Mouse (Mus musculus) lung, embryonic 15.5 days (tissue): ENCODE results near the gene Ttn. TPM values are rescaled to one million over a fixed set of nuclear protein-coding genes. Genes with fewer than 3 reads are reported as not detected.

ENCODE experiments used
- ATAC-seq: fragments of 200-750 bp; cut with Nextera tagmentation; 2 replicates; pipeline ENCODE4 v1.8.0; 2017; ENCODE audit warnings: moderate number of reproducible peaks, borderline replicate concordance; ENCODE audit not compliant: low FRiP score, low TSS enrichment; ENCODE audit errors: extremely low read depth
- H3K27ac ChIP-seq: fragments of 300-500 bp; sonication (generic); 2 replicates; pipeline ENCODE4 v1.5.1; 2015; ENCODE audit warnings: moderate library complexity, mild to moderate bottlenecking, inconsistent platforms
- H3K27me3 ChIP-seq: fragments of 300-500 bp; sonication (generic); 2 replicates; pipeline ENCODE4 v1.6.1; 2015; ENCODE audit warnings: inconsistent platforms
- H3K36me3 ChIP-seq: fragments of 300-500 bp; sonication (generic); 2 replicates; pipeline ENCODE4 v1.6.1; 2015; ENCODE audit warnings: inconsistent platforms
- H3K4me1 ChIP-seq: fragments of 300-500 bp; sonication (generic); 2 replicates; pipeline ENCODE4 v1.6.1; 2015; ENCODE audit warnings: inconsistent platforms
- H3K4me2 ChIP-seq: fragments of 300-500 bp; sonication (generic); 2 replicates; pipeline ENCODE4 v1.6.1; 2015; ENCODE audit warnings: inconsistent platforms, mild to moderate bottlenecking, moderate library complexity
- H3K4me3 ChIP-seq: fragments of 300-500 bp; sonication (generic); 2 replicates; pipeline ENCODE4 v1.5.1; 2015; ENCODE audit warnings: mild to moderate bottlenecking, inconsistent platforms
- H3K9ac ChIP-seq: fragments of 300-500 bp; sonication (generic); 2 replicates; pipeline ENCODE4 v1.6.1; 2015; ENCODE audit warnings: inconsistent platforms
- H3K9me3 ChIP-seq: fragments of 300-500 bp; sonication (generic); 2 replicates; pipeline ENCODE4 v1.6.1; 2016; ENCODE audit warnings: inconsistent platforms
- WGBS: fragments of 180-500 bp; shearing (Covaris S2); methylation state at CpG from one replicate; pipeline ENCODE4 v1.1.7; 2015; 5-methylcytosine and 5-hydroxymethylcytosine counted together
- polyA plus RNA-seq: library from polyadenylated mRNA; unstranded; fragments of >200 nt; fragmentation: Nextera tagmentation; extraction: Ambion mirVana; gene quantifications from 2 replicates; pipeline ENCODE4 v1.2.1, GENCODE M21; 2015

Gene Ttn
- polyA plus RNA-seq, 1 experiment from 2014 or later = 21.3 TPM

DNA sequence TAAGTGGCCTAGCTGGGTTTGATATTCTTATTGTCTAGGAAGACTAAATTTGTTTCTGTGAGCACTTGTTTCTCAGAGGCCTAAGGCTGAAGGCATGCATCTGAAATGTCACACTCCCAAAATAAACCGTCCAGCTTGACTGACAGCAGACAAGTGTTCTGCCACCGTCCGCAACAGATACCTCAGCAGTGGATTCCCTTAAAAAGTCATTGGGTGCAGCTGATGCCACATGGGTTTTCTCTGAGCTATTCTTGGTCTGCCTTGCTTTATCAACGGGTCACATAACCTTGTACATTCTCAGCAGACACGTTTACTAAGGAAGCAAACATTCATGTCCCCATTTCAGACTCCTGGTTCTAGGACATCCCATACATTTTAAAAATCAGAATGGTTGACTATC, 630 bp downstream of the Ttn start:
- no peaks in the 10 kb centered on the region for H3K4me1 ChIP-seq
- H3K9me3 ChIP-seq = no peaks in the 10 kb centered on the region
- no peak overlapping the region for H3K27ac ChIP-seq
- WGBS = 57% methylated on average over 5 of the region's 5 CpGs
- no peak for ATAC-seq
- H3K36me3 ChIP-seq = no peaks in the 10 kb centered on the region
- H3K4me3 ChIP-seq = no peak overlapping the region
- no peak overlapping the region for H3K4me2 ChIP-seq
- no peaks in the 10 kb centered on the region for H3K27me3 ChIP-seq
- H3K9ac ChIP-seq = no peak overlapping the region

DNA sequence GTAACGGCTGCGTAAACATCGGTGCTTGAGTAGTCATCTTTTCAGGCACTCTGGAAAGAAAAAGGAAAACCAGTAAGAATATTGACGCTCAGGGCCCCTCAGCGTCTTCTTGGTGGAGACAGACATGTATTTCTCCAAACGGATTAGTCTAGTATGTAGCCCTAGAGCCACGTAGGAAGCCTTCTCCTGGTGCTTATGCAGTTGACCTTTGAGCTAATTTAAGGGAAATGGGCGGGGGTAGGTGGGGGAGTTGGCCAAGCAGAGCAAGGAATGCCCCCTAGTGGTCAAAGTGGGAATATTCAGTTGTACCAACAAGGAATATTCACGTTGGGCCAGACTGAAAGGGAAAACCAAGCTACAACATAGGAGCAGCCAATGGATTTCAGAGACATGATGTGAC, 2.2 kb downstream of the Ttn start:
- no peaks in the 10 kb centered on the region for H3K9me3 ChIP-seq
- no peak for ATAC-seq
- H3K9ac ChIP-seq = no peak overlapping the region
- H3K4me2 ChIP-seq = no peak overlapping the region
- H3K36me3 ChIP-seq = no peaks in the 10 kb centered on the region
- no peak overlapping the region for H3K4me3 ChIP-seq
- no peak overlapping the region for H3K27ac ChIP-seq
- WGBS = 46% methylated on average over 9 of the region's 9 CpGs
- no peaks in the 10 kb centered on the region for H3K4me1 ChIP-seq
- H3K27me3 ChIP-seq = no peaks in the 10 kb centered on the region

DNA sequence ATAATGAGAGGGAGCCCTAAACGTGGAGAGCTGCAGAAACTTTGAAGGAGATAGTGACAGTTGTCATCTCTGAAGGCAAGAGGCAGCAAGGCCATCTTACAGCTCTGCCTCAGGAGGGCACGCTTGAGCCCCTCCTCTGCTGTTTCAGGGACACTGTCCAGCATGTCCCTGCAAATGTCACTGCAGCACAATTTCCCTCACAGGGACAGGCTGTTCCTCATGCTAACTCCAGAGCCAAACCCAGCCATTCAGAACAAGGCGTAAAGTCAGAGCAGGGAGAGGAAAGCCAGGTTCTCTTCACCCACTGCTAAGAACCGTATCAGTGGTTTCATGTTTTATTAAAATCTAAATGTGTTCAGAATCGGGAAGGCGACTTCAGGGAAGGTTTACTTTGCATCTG, 4.7 kb downstream of the Ttn start:
- Histone ChIP-seq H3K9me3 (no peaks in the 10 kb centered on the region), H3K27ac (no peak overlapping the region), H3K27me3 (no peaks in the 10 kb centered on the region), H3K4me1 (no peaks in the 10 kb centered on the region), H3K4me2 (no peak overlapping the region), H3K36me3 (no peaks in the 10 kb centered on the region), H3K9ac (no peak overlapping the region), H3K4me3 (no peak overlapping the region)
- 68% methylated on average over 6 of the region's 6 CpGs for WGBS
- ATAC-seq = no peak

DNA sequence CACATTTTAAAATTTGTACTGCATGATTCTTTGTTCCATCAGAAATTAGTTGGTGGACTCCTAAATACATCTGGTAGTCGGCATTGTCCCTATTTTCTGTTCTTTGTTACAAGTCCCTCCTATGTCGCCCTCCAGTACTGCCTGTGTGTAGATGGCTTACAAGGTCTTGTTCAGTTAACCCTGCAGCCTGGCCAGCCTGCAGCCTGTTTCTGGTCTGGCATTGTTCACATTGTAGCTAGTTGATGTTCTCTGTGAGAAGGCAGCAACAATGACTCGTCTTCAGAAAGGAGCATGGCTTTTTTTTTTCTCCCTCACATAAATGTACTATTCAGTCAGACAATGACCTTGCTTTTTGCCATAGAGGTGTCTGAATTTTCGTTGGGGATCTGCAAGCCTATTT, 10.3 kb downstream of the Ttn start:
- 69% methylated on average over 4 of the region's 4 CpGs for WGBS
- ATAC-seq = no peak
- H3K4me2 ChIP-seq = no peak overlapping the region
- H3K27ac ChIP-seq = no peak overlapping the region
- H3K9me3 ChIP-seq = no peaks in the 10 kb centered on the region
- H3K27me3 ChIP-seq = no peaks in the 10 kb centered on the region
- H3K4me1 ChIP-seq = no peaks in the 10 kb centered on the region
- no peak overlapping the region for H3K4me3 ChIP-seq
- no peaks in the 10 kb centered on the region for H3K36me3 ChIP-seq
- no peak overlapping the region for H3K9ac ChIP-seq

DNA sequence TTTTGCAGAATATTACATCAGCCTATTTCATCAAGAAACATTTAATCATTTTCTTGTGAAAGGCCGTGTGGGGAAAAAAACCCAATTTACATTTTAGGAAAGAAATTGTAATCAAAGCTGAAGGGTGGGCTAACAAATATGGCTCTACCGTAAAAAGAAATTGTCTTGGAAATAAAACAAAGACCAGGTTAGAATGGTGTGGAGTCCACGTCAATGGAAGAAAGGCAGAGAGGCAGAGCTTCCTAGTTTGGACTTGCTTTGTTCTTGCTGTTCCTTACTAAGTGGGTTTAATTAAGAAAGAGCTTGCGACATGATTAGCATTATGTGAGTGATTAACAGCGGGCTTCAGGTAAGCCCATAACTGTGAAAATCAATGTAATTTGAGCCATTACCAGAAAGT, 11.3 kb downstream of the Ttn start:
- Histone ChIP-seq H3K4me2 (no peak overlapping the region), H3K9me3 (no peaks in the 10 kb centered on the region), H3K36me3 (no peaks in the 10 kb centered on the region), H3K27ac (no peak overlapping the region), H3K27me3 (no peaks in the 10 kb centered on the region), H3K9ac (no peak overlapping the region), H3K4me1 (no peaks in the 10 kb centered on the region), H3K4me3 (no peak overlapping the region)
- ATAC-seq = no peak
- WGBS = 62% methylated on average over 5 of the region's 5 CpGs

DNA sequence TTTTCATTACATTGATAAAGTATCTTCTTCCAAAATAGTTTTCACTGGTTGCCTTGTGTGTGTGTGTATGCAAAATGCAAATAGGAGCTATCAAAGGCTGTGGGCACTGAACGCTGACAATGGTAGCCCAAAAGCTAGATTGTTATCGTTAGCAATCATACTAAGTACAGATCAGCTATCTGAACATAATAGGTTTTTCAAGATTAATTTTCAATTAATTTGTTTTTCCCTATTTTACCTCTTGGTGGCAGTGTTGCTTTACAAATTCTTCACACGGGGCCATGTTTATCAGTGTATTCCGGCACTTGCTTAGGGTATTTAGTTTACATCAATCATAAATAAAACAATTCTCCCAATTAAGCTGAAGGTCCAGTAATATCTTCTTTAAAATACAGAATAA, 11.7 kb downstream of the Ttn start:
- Histone ChIP-seq H3K27ac (no peak overlapping the region), H3K36me3 (no peaks in the 10 kb centered on the region), H3K9me3 (no peaks in the 10 kb centered on the region), H3K4me1 (no peaks in the 10 kb centered on the region), H3K27me3 (no peaks in the 10 kb centered on the region), H3K9ac (no peak overlapping the region), H3K4me2 (no peak overlapping the region), H3K4me3 (no peak overlapping the region)
- ATAC-seq = no peak
- 10% methylated on average over 4 of the region's 4 CpGs for WGBS

DNA sequence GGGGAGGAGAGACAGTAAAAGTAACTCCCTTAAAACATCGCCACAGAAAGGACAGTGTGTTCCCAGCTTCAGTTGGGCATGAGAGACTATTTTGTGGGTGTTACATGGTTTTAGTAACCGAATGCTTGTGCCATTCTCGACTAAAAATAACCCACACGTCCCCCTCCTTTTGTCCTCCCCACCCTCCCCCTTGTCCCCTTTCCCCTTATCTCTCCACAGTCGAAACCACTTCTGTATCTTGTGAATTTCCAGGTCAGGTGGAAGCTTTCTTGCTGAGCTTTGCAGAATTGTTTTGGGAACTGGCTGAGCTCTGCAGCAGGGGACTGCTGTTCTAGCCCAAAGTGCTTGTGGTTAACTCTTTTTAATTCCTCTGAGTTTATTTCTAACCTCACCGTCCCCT, 12.1 kb downstream of the Ttn start:
- no peak overlapping the region for H3K27ac ChIP-seq

DNA sequence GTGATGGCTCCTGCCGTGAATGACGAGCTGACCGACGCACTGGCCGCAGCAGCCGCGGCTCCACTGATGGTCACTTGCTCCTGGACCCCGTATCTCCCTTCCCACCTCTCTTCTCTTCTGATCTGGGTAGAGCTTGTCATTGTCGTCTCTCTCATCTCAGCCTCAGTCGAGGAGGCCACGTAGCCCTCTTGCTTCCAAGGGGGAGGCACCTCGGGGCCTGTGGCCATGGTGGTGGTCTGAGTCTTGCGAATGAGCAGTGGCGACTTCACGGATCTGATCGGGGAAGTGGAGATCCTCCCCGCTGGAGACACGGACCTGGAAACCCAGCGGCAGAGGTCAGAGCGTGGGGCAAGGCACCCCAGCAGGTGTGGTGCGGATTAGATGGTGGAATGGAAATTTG, 12.7 kb downstream of the Ttn start:
- Histone ChIP-seq H3K36me3 (no peaks in the 10 kb centered on the region), H3K4me3 (no peak overlapping the region), H3K4me1 (no peaks in the 10 kb centered on the region), H3K4me2 (no peak overlapping the region), H3K27me3 (no peaks in the 10 kb centered on the region), H3K9me3 (no peaks in the 10 kb centered on the region), H3K9ac (no peak overlapping the region), H3K27ac (no peak overlapping the region)
- 76% methylated on average over 21 of the region's 21 CpGs for WGBS
- ATAC-seq = no peak

More for the DNA sequence above, 12.1 kb downstream of the Ttn start:
- whole genome bisulfite sequencing = 49% methylated on average over 6 of the region's 6 CpGs
- Histone ChIP-seq H3K36me3 (no peaks in the 10 kb centered on the region), H3K27me3 (no peaks in the 10 kb centered on the region), H3K9ac (no peak overlapping the region), H3K4me3 (no peak overlapping the region), H3K9me3 (no peaks in the 10 kb centered on the region), H3K4me2 (no peak overlapping the region), H3K4me1 (no peaks in the 10 kb centered on the region)
- ATAC-seq = no peak

DNA sequence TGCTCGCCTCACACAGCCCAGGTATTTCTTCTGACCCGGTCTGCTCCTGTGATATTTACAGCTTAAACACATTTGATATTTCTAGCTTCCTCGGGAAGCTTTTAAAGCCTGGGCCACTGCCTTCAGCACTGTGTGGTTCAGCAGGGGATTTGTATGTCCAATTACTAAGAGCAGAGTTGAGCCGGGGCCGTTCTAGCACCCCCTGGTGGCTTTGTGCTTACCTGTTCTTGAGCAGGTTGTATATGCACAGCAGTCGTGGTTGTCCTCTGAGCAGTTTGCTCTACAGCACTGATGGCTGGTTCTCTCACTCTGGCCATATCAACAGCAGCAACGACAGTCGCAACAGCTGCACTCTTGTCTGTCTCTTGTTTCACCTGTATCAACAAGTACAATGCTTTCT, 13.4 kb downstream of the Ttn start:
- 20% methylated on average over 8 of the region's 8 CpGs for WGBS
- no peaks in the 10 kb centered on the region for H3K36me3 ChIP-seq
- H3K4me2 ChIP-seq = no peak overlapping the region

DNA sequence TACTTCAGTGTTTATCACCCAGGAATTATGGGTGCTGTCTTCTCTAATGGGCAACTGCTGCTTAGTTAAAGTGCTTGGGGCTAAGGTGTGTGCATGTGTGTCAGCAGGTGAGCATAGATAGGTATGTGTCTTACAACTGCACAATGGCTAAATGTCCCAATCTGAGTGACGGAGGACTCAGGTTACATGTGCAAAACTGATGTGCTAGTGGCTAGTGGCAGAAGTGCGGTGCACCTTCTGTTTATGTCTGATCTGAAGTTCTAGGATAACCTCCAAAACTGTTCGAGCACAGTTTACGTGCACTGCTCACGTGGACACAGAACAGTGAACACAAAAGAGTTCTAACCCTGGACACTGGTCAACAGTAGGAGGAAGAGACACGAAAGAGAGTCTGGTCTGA, 15.8 kb downstream of the Ttn start:
- Histone ChIP-seq H3K4me1 (no peaks in the 10 kb centered on the region), H3K4me2 (no peak overlapping the region), H3K27ac (no peak overlapping the region), H3K9me3 (no peaks in the 10 kb centered on the region), H3K4me3 (no peak overlapping the region), H3K36me3 (no peaks in the 10 kb centered on the region), H3K9ac (no peak overlapping the region), H3K27me3 (no peaks in the 10 kb centered on the region)
- no peak for ATAC-seq
- 76% methylated on average over 6 of the region's 6 CpGs for WGBS

More for the DNA sequence above, 13.4 kb downstream of the Ttn start:
- Histone ChIP-seq H3K4me1 (no peaks in the 10 kb centered on the region), H3K9ac (no peak overlapping the region), H3K9me3 (no peaks in the 10 kb centered on the region), H3K27ac (no peak overlapping the region), H3K27me3 (no peaks in the 10 kb centered on the region), H3K4me3 (no peak overlapping the region)
- ATAC-seq = peak; percentile 55

DNA sequence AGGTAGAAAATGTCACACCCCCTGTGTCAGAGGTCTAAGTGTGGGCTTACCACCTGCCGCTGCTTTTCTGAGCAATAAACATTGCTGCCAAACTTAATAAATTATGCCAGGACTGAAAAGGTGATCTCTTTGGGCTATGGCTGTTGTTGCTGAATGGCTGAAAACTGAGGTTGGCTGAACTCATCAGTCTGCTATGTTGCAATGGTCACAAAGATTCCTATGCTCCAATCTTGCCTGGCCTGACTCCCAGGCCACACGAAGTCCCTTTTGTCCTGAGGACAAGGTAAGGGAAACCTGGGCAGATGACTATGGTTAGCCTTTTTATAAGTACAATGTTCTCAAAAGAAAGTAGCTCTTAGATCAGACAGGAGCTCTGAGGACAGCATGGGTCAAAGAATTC, 16.3 kb downstream of the Ttn start:
- Histone ChIP-seq H3K36me3 (no peaks in the 10 kb centered on the region), H3K9ac (no peak overlapping the region), H3K27me3 (no peaks in the 10 kb centered on the region), H3K9me3 (no peaks in the 10 kb centered on the region), H3K4me3 (no peak overlapping the region), H3K4me2 (no peak overlapping the region), H3K4me1 (no peaks in the 10 kb centered on the region), H3K27ac (no peak overlapping the region)
- 67% methylated on average over 2 of the region's 2 CpGs for WGBS
- ATAC-seq = no peak

DNA sequence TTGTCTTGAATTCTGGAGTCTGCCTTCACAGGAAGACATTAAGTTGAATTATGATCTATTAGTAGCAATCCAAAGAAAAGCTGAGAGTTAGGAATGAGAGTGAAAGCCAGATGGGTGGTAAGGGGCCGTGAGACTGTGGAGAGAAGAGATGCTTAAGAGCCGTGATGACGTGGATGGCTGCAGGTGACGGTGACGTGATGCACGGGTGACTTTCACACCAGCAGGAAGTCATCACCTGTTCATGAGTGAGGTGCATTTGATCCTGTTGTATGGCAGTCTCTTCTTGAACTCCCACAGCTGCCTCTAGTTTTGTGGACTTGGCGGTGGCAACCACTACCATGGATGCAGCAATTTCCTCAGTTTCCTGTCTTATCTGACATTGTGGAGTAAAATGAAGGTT, 16.8 kb downstream of the Ttn start:
- ATAC-seq = no peak
- H3K27ac ChIP-seq = no peak overlapping the region
- H3K27me3 ChIP-seq = no peaks in the 10 kb centered on the region
- H3K9me3 ChIP-seq = no peaks in the 10 kb centered on the region
- no peak overlapping the region for H3K9ac ChIP-seq
- no peak overlapping the region for H3K4me2 ChIP-seq
- 55% methylated on average over 7 of the region's 7 CpGs for WGBS
- no peaks in the 10 kb centered on the region for H3K4me1 ChIP-seq
- H3K4me3 ChIP-seq = no peak overlapping the region
- no peaks in the 10 kb centered on the region for H3K36me3 ChIP-seq

DNA sequence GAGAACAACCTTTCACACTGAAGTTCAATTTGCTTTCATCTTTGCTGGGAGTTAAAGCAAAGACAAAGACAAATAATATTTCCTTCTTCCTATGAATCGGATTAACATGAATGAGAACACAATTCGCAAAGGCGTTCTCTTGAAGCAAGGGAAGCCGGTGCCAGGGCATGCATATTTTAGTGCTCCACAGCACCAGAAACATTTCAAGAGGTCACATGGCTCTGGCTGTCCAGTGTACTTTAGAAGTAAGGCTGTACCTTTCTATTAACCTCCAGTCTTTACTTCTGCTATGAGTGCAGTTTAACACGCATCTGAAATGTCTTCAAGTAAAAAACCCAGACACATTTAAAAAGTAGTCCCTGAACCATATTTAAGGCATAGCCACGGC, 20.3 kb downstream of the Ttn start:
- no peak for ATAC-seq
- 54% methylated on average over 6 of the region's 6 CpGs for WGBS
- Histone ChIP-seq H3K9me3 (no peaks in the 10 kb centered on the region), H3K36me3 (no peaks in the 10 kb centered on the region), H3K4me1 (no peaks in the 10 kb centered on the region), H3K27me3 (no peaks in the 10 kb centered on the region), H3K27ac (no peak overlapping the region), H3K4me3 (no peak overlapping the region), H3K9ac (no peak overlapping the region), H3K4me2 (no peak overlapping the region)
